Mouse (Mus musculus) cortical plate, adult 2 months (tissue): ENCODE data around the gene Snapc5. TPM values are rescaled to one million over a fixed set of nuclear protein-coding genes. Genes with fewer than 3 reads are reported as not detected.
"Not testable (repeated sequence)": the region's sequence is repeated elsewhere in the genome, so short reads cannot be mapped to it uniquely, and the experiment has no call there.

Source experiments
- H3K27ac ChIP-seq: fragments of 200-500 bp; 2 replicates; pipeline ENCODE4 v1.5.1; 2012; ENCODE audit warnings: low read length, control low read depth, inconsistent platforms; ENCODE audit not compliant: insufficient read depth
- H3K4me1 ChIP-seq: fragments of 200-500 bp; 2 replicates; pipeline ENCODE4 v1.6.1; 2011; ENCODE audit warnings: low read length; ENCODE audit not compliant: control insufficient read depth, insufficient read depth
- H3K4me3 ChIP-seq: fragments of 200-500 bp; 2 replicates; pipeline ENCODE4 v1.5.1; 2011; ENCODE audit warnings: mild to moderate bottlenecking, low read length, control low read depth; ENCODE audit not compliant: insufficient read depth
- CTCF ChIP-seq: fragments of 200-500 bp; IDR thresholded peaks from 2 replicates; pipeline ENCODE4 v1.5.1; 2011; ENCODE audit warnings: mild to moderate bottlenecking, control low read depth, low read length; ENCODE audit not compliant: insufficient read depth; ENCODE audit errors: extremely low read depth
- POLR2A ChIP-seq: fragments of 200-500 bp; IDR thresholded peaks from 2 replicates; pipeline ENCODE4 v1.6.1; 2011; ENCODE audit warnings: mild to moderate bottlenecking, low read length, control low read depth; ENCODE audit not compliant: insufficient read depth; ENCODE audit errors: extremely low read depth
- polyA plus RNA-seq: library from polyadenylated mRNA; depleted of rRNA; stranded (reverse); fragments of >200 nt; gene quantifications from 2 replicates; pipeline ENCODE4 v1.2.3, GENCODE M21; 2012; rRNA removed

The Snapc5 gene
- polyA plus RNA-seq = 33.2 and 34.1 TPM in 2 replicates

DNA sequence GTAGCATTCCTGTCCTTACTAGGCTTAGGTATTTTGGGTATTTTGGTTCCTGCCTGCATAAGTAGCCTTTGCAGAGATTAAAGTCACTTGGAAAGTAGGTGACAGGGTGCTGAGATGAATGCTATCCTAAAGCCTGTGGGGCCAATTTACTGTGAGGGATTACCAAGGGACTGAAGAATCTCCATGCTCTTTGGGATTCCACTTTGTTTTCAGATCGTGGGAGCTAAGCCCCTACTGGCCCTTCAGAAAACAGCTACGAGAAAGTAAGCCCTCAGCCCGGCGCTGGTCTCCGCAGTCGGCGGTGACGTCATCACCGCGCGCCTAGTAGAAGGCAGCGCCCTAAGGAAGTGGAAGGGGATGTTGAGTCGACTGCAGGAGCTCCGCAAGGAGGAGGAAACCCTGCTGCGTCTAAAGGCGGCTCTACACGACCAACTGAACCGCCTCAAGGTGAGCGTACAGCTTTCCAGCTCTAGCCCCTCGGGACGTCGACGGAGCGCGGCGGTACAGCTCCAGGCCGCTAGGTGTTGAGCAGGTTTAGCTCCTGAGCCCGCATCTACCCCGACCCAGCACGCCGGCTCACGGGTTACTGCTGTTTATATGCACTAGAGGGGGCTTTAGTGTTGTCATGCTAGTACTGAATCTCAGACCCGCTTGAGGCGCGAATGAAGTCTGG, at the start of gene Snapc5:
Gene Snapc5 (plus strand): TSS at position 301 of the 673 bp plus-strand sequence.
- Histone ChIP-seq H3K4me1 (peaks cover 2% of the 10 kb centered on the region; the same call in 1 of the 2 replicates), H3K27ac (peak within 1 kb of the TSS; percentile 22), H3K4me3 (peak within 1 kb of the TSS; percentile 78)
- peak; percentile 44; the same call in 1 of the 2 replicates for TF ChIP-seq CTCF
- TF ChIP-seq POLR2A = peak; percentile 87

DNA sequence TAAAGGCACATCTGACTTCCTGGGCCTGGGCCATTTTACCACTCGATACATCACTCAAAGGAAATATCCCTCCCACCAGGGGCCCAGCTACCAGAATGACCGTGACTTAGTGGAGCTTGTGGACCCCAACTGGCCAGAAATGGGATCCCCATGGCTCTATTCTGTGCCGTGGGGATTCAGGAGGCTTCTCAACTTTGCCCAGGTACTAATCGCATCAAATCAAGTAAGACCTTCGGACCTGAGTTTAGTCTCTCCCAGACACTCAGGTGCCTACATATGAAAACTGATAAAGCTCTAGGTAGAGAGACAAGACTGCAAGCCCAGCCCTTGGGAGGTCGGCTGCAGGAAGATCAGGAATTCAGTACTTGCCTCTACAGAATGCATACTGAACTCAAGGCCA, 47.5 kb upstream of the Snapc5 start:
- Histone ChIP-seq H3K4me3 (no peak overlapping the region), H3K27ac (no peak overlapping the region), H3K4me1 (no peaks in the 10 kb centered on the region)
- TF ChIP-seq CTCF = no peak
- TF ChIP-seq POLR2A = no peak

DNA sequence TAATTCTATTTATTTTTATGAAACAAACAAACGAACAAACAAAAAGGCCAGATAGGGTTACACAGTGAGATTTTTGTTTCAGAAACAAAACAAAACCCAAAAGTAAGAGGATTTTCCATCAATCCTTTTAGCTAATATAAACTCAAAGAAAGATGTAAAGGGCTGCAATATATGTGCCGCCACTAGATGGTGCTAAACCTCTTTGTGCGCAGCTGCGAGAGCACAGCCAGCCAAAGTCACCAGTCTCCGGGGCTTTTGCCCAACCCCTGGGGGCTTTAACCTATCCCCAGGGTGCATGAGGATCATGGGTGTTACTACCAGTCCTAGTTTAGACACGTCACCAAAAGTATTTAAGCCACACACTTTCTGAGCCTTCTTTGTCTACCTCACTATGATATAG, 40.2 kb upstream of the Snapc5 start:
- H3K4me3 ChIP-seq, H3K27ac ChIP-seq, H3K4me1 ChIP-seq: not testable (repeated sequence)
- TF ChIP-seq CTCF = peak; percentile 52

DNA sequence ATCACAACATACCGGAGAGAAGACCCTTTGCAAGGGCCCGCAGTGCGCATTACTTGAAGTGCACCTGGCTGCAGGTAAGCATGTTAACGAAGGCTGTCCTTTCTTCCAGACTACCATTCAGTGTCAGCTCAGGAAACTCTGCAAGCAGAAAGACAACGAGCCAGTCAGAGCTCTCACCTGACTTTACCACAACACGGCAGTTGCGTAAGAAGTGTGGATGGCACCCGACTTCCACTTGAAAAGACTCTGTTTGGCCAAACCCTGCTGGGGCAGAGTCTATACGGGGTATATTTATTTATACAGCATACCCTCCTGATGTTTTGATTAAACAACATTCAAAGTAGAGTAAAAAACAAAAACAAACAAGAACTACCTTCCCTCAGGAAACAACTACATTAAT, 39.2 kb upstream of the Snapc5 start:
- H3K4me1 ChIP-seq = no peaks in the 10 kb centered on the region
- no peak overlapping the region for H3K27ac ChIP-seq
- no peak overlapping the region for H3K4me3 ChIP-seq
- no peak for TF ChIP-seq CTCF
- no peak for TF ChIP-seq POLR2A

DNA sequence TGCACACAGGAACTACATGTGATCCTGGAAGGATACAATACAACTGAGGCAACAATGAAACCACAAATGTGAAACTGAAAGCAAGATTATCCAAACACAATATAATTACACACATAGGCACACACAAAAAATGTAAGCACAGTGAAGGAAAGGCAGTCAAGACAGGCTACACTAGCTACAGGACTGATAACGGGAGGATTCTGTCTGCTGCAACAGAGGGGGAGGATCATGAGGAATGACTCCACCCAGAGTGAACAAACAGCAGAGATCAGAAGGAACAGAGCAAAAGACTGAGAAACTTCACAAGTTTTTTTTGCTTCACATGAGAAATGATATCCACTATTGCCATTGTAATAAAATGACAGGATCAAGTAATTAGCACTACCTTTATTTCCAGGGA, 22.4 kb upstream of the Snapc5 start:
- no peaks in the 10 kb centered on the region for H3K4me1 ChIP-seq
- no peak overlapping the region for H3K27ac ChIP-seq
- H3K4me3 ChIP-seq = no peak overlapping the region
- TF ChIP-seq CTCF (no peak), POLR2A (no peak)

DNA sequence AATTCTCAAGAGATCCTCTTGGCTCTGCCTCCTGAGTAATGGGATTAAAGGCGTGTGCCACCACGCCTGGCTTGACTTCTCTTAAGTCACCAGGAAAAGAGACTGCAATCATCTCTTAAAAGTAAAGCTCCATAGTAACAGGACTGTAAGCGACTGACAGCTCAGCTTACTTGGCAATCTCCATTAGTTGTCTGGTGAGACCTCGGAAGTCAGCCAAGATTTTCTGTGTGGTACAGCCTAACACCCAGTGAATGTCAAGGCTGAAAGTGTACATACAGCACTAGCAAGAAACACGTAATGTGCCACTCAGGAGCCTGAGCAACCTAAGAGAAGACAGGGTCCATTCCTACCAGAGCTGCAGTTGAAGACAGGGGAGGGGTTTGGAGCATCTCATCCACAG, 18.6 kb upstream of the Snapc5 start:
- TF ChIP-seq CTCF (no peak), POLR2A (no peak)
- Histone ChIP-seq H3K27ac (no peak overlapping the region), H3K4me1 (no peaks in the 10 kb centered on the region), H3K4me3 (no peak overlapping the region)

DNA sequence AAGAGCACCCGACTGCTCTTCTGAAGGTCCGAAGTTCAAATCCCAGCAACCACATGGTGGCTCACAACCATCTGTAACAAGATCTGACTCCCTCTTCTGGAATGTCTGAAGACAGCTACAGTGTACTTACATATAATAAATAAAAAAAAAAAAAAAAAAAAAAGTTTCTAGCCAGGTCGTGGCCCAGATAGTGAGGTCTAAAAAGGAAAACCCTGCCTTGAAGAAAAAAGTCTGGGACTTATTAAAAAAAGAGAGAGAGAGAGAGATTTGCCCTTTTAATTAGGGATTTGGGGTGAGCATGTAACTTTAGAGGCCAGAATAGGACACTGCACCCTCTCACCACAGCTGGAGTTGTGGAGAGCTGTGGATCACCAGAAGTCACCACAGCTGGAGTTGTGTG, 9.1 kb upstream of the Snapc5 start:
- H3K4me1 ChIP-seq, H3K4me3 ChIP-seq, H3K27ac ChIP-seq: not testable (repeated sequence)

DNA sequence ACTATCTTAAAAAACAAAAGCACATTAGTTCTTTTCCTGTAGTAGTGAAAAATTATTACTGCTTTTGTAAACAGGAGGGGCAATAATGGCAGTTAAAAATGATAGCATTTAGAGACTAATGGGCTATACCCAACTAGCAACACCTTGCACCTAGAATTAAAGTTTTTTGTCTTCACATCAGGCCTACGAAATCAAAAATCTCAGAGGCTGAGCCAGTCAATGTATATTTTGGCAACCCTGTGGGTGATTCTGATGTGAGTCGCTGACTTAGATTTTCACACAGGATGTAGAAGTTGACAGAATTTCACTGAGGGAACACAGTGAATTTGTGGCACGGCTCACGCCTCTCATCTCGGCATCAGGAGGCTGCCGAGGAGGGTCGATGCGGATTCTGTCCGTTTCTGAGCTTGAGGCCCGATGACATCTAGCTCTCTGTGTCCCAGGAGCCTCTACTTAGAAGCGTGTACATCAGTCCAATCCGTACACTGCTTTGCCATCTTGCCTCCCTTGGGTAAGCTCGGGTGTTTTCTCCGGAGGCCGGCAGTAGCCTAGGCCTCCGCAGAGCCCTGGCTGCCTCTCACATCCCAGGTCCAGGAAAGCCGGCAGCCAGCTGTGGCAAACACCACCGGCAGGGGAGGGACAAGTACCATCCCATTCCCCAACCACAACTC, 6.8 kb upstream of the Snapc5 start:
- TF ChIP-seq POLR2A = no peak
- TF ChIP-seq CTCF = no peak
- peaks cover 3% of the 10 kb centered on the region; the same call in 1 of the 2 replicates for H3K4me1 ChIP-seq
- peak overlapping the region; percentile 88 for H3K4me3 ChIP-seq
- H3K27ac ChIP-seq = no peak overlapping the region

DNA sequence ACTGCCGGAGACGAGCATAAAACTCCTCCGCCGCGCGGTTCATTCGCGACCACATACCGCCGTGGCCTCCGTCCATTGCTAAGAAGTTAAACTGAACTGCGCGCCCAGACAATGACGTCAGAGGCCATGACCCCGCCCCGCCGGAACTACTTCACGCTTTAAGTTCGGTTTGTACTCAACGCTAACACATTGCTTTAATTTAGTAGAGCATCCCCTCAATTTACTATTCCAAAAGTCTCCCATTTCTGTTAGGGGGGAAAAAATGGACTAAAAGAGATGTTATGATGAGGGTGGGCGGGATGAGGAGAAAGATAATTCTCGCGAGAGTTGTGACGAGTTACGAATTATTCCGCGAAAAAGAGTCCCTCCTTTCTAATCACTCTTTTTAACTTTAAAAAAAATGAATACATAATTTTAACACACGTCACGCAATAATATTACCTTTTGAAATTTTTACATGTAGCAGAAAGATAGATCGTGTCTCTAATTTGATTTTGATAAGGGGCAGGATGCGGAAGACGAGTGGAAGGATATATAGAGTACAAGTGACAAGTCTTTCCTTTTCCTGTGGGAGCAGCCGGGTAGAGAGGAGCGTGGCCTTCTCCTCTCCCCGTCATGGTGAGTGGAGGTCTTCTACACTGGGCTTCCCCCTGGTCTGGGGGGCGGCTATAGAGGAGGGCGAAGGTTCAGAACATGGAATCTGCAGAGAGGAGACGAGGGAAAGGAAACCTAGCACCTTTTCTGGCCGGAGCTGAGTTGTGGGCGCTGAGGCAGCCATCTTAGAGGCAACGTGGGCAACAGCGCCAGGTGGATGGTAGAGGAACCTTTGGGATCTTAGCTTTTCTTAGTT, 6.0 kb upstream of the Snapc5 start, which contains the start of the genes Zwilch and Rpl4:
Gene Zwilch (minus strand): TSS at position 289 of the 850 bp plus-strand sequence.
Gene Rpl4 (plus strand): TSS at position 560 of the 850 bp plus-strand sequence.
- peak within 1 kb of the TSS; percentile 88 for H3K4me3 ChIP-seq
- no peak for TF ChIP-seq CTCF
- TF ChIP-seq POLR2A = peak; percentile 97
- peaks cover 3% of the 10 kb centered on the region; the same call in 1 of the 2 replicates for H3K4me1 ChIP-seq

More for the DNA sequence above, 6.0 kb upstream of the Snapc5 start, which contains the start of the genes Zwilch and Rpl4:
- peak within 1 kb of the TSS; percentile 86 for H3K27ac ChIP-seq
